Mouse (Mus musculus) embryo, embryonic 10 days (tissue): Measurements from ENCODE around the gene Rab31.

Source experiments
- DNase-seq: peaks from one replicate; pipeline ENCODE4 v3.0.0-alpha.2; 2015; ENCODE audit warnings: low spot score

Rab31 gene

GRCm38 (mm10) chr17:65701797-65702566 lies 70.6 kb downstream of the Rab31 start:
- DNase-seq = no peak

DNA sequence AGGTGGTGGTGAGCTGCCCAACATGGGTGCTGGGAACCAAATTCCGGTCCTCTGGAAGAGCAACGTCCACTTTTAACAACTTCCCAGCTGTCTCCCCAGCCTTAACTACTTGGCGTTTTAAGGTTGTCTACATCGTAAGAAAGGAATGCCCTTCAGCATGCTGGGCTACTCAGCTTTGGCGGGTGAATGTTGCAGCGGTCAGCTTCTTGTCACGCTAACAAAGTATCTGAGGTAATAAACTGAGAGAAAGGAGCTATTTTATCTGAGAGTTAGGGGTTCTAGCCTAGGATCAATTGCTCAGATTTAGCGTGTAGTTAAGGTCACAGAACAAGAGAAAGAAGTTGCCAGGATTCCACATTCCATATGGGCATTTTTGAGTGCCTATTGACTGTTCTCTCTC lies 71.2 kb downstream of the Rab31 start:
- DNase-seq = no peak

- no peak for DNase-seq
Observed at GRCm38 (mm10) chr17:65700060-65700459, 72.5 kb downstream of the Rab31 start.

DNA sequence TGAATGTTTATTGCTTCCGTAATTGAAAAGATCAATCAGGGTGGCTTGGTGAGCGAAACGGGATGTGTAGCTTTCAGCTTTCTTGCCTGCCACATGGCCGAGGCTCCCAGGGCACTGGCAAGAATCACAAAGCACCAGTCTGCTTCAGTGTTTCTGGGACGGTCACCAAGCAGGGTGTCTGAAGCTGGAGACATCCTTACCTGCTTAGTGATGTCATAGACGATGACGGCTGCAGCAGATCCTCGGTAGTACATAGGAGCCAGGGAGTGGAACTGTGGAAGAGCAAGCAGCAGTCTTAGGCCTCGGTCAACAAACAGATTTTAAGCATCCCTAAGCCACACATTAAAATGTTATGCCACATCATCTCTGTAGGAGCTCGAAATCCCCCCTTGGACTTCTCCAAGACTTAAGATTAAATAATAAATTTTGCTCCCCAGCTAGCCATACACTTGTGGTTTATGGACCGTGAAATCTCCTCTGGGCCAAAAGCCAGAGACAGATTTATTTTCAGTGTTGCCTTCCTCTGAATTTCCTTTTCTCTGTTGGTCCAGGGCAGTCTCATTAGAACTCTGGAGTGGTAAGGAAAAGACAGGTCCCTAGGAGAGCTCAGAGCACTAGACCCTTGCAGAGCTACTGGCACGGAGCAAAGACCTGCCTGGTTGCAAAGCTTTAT lies 74.6 kb downstream of the Rab31 start:
- DNase-seq = no peak

GRCm38 (mm10) chr17:65696939-65697338 lies 75.6 kb downstream of the Rab31 start:
- DNase-seq = no peak

GRCm38 (mm10) chr17:65692276-65692675 lies 80.3 kb downstream of the Rab31 start:
- DNase-seq = no peak

DNA sequence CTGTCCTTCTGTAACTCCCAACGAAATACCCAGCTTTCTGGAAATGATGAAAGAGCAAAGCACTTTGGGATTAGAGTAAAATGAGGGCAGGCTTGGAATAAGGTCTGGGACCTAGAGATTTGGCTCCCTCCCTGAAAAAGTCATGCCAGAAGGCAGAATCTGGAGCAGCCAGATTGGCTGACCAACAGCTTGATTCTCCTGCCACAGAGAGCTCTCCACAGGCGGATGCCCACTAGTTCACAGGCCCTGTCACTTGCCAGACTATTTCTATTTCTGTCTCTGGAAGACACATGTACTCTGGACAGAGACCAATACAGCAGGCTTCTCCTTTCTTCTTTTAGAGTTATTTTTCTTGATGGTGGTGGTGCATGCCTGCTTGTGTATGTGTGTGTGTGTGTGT lies 88.8 kb downstream of the Rab31 start:
- no peak for DNase-seq

DNA sequence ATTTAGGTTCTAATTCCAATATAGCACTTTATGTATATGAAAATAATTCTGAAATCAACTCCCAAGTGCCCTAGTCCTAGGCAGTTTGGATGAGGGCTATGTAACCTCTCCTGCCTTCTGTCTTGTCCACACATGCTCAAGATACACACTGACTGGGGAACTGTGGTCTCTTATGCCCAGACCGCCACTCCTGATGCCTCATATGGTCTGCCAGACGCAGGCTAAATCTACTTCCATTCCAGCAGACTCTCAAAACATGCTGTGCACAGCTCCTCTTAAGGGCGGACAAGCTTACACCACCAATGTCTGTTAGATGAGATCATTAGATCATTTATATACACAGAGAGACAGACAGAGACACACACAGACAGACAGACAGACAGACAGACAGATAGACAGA lies 89.2 kb downstream of the Rab31 start:
- no peak for DNase-seq

DNA sequence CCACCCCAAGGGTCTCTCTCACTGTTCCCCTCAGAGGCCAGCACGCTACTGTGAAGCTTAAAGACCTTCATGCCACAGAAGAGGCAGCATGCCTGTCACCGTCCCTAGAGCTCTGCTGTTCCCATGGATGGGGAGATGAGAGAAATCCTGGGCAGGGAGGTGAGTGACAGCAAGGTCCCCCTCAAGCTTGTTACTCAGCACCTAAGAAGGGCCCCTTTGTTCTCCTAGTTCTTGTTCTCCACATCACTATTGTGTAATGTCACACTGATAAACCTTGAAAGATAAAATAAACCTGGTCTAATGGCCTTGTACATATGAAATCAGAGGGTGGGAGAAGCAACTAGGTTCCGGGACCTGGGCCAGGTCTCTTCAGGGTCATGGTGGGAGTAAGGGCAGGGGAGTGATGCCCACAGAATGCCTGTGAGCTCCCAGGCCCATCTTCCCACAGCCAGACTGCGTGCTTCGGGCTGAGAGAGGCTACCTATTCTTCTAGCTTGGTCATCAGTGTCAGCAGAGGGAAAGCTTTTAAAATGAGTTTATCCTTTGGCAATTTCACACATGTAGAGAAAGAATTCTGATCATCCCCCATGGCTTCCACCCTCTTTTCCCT lies 90.4 kb downstream of the Rab31 start:
- DNase-seq = no peak

GRCm38 (mm10) chr17:65681516-65681915 lies 91.0 kb downstream of the Rab31 start:
- DNase-seq = no peak

- DNase-seq = no peak
Observed at GRCm38 (mm10) chr17:65680801-65681412, 91.6 kb downstream of the Rab31 start.

- no peak for DNase-seq
Observed at GRCm38 (mm10) chr17:65679806-65680446, 92.6 kb downstream of the Rab31 start.

DNA sequence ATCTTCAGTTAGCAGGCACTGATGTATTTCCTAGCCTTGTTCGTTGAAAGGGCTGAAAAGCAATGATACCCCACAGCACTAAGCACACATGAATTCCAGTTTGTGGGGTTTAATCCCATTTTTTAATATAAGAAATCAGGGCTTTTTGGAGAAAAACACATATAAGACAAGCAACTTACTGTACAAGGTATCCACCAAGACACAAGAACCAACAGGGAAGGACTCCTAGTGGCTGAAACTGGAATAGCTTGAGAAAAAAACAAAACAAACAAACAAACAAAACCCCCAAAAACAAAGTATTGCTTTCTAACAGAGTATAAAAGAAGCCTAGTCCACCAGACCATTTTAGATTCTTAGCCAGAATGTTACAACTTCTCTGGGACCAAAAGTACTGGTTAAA lies 94.8 kb downstream of the Rab31 start:
- no peak for DNase-seq

DNA sequence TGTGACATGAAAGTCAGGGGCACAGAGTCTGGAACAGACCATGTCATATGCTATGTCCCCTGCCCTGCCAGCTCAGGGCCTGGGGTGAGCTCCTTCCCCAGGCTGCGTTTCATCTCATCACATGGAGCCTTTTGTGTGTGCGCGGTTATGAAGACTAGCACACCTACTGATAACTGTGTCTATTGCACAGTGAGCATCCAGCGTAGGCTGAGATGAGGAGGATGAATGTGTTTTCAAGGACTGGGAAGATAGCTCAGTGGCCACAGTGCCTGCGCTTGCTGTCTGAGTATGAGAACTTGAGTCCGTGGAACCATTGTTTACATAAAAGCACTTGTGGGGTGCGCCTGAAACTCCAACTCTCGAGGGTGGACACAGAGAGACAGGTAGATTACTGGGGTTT lies 96.0 kb downstream of the Rab31 start:
- DNase-seq = no peak

- no peak for DNase-seq
Observed at GRCm38 (mm10) chr17:65675985-65676384, 96.6 kb downstream of the Rab31 start.

DNA sequence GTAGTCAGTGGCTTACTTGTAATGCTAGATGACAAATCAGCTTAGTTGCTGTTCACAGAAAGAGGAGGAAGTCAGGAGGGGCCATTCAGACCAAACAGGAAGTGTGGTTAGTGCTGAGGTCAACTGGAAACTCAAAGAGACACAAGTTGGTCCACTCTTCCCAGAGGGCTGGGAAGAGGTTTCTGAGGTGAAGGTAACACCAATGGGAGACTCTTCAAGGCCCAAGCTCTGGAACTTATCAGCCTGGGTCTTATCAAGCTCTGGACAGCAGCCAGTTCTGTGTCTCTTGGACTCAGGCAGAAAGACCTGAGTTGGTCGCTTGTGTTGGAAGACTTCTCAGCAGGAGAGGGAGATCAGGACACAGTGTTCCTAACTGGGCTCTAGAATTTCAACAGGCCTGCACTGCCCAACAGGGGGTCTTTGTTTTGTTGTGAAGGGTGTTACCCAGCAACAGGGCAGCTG lies 97.8 kb downstream of the Rab31 start:
- DNase-seq = no peak

GRCm38 (mm10) chr17:65672926-65673325 lies 99.6 kb downstream of the Rab31 start:
- DNase-seq = no peak

GRCm38 (mm10) chr17:65669061-65669460 lies 103.5 kb downstream of the Rab31 start:
- DNase-seq = no peak

DNA sequence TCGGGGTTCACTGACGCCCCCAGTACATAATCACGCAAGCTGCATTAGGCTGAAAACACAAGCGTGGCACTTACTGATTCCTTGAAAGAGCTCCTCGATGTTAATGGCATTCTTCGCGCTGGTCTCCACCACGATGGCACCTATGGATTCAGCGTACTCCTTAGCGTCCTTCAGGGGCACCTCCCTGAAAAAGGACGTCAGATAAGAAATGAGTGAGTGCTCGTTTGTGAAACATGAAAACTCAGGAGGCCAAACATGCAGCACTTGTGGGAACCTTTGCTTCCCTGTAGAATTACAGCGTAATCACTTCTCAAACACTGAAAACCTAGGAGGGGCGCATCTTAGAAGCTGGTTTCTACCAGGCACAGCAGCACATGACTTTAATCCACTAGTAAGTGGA lies 104.8 kb downstream of the Rab31 start:
- no peak for DNase-seq

- no peak for DNase-seq
Observed at GRCm38 (mm10) chr17:65666388-65667161, 106.0 kb downstream of the Rab31 start.

DNA sequence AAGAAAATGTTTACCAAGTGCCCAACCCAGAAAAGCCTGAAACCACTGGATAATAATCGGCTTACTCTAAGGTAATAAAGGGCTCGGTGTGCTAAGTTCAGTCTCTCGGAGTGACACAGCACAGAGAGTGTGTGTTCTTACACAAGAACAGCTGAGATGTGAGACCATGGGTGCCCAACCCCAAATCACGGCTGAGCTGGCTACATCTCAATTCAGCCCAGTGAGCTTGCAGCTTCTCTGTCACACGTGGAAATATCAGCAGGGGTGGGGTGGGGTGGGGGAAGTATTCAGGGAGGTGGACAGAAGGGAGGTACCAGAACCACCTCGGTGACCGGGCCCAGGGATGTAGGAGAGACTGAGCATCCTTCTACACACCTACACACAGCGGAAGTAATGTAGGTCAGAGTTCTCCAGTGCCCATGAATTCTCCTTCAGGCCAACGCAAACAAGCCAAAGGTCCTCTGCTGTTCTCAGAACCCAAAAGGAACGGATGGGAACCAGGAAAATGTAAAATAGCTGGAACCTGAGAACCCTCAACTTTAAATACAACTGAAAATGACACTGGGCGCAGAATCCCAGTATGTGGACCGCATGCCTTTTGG lies 106.7 kb downstream of the Rab31 start:
- DNase-seq = no peak
